Mouse (Mus musculus): Measurements from ENCODE around the gene Tmem115. TPM values are rescaled to one million over a fixed set of nuclear protein-coding genes. Genes with fewer than 3 reads are reported as not detected.

The Tmem115 gene
- total RNA-seq, 4 experiments from 2014 or later, result 21.2 to 25.6 (median 22.2) TPM

DNA sequence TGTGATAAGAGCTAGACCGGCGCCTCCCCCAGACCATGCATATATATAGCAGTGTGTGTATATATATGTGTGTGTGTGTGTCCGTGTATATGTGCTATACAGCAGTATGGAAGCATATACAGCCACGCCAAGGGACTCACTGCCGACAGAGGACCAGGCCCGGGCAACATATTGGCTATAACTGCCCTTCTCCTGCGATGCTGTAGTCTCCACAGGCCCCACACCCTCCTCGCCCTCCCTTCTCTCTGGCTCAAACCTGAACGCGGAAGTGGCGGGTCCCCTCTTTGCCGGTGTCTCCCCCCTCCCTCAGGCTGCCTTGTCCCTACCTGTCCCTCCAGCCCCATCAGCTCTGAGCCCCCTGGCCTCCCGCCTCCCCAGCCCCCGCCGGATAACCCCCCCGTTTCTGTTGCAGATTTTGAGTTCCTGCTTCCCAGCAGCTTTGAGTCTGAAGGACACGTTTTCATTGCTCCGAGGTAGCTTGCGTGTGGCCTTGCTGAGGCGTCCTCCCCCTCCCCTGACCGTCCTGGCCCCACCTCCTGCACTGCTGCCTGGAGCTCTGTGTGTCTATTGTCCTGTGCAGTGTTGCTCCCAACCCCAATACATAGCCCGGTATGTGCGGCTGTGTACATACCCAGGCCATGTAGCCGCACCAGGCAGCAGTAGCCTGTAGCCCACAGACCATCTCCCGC, 11.9 kb upstream of the Tmem115 start:
- no peak for DNase-seq (ENCODE audit: low spot score)

- no peak for DNase-seq (ENCODE audit: low spot score)
These were observed 11.4 kb upstream of the Tmem115 start for GRCm38 (mm10) chr9:107522400-107522711.

DNA sequence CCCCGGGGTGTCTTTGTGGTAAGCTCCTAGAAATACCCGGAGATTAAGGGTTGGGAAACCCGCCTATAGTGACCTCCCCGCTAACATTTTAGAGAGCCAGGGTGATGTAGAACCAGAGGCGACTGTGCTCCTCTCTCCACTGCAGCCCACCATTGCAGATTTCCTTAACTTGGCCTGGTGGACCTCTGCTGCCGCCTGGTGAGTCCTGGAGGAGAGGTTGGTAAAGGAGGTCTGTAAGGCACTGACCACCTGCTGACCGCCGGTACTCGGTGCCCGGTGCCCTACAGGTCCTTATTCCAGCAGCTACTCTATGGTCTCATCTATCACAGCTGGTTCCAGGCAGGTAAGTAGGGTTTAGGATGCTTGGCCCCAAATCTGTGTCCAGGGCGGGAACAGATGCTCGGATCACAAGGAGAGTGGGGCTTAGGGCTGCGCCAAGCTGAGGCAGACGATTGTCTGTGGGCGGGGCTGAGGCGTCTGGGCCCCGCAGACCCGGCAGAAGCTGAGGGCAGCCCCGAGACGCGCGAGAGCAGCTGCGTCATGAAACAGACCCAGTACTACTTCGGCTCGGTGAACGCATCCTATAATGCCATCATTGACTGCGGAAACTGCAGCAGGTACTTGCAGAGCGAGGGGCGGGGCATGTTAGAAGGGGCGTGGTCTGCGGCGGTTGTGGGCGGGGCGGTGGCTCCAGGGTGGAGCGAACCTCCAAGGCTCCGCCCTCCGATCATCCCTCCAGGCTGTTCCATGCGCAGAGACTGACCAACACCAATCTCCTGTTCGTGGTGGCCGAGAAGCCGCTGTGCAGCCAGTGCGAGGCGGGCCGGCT, 7.3 kb upstream of the Tmem115 start:
- no peak for DNase-seq (ENCODE audit: low spot score)

DNA sequence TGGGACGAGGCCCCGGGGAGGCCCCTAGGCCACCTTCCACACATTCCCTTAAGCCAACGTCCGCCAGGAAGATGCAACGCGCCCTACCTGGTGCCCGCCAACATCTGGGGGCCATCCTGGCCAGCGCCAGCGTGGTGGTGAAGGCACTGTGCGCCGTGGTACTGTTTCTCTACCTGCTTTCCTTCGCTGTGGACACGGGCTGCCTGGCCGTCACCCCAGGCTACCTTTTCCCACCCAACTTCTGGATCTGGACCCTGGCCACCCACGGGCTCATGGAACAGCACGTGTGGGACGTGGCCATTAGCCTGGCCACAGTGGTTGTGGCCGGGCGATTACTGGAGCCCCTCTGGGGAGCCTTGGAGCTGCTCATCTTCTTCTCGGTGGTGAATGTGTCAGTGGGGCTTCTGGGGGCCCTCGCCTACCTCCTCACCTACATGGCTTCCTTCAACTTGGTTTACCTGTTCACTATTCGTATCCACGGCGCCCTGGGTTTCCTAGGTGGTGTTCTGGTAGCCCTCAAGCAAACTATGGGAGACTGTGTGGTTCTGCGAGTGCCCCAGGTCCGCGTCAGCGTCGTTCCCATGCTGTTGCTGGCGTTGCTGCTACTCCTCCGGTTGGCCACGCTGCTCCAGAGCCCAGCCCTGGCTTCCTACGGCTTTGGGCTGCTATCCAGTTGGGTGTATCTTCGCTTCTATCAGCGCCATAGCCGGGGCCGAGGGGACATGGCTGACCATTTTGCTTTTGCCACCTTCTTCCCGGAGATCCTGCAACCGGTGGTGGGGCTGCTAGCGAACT, 860 bp downstream of the Tmem115 start:
- DNase-seq (ENCODE audit: low spot score), result no peak

DNA sequence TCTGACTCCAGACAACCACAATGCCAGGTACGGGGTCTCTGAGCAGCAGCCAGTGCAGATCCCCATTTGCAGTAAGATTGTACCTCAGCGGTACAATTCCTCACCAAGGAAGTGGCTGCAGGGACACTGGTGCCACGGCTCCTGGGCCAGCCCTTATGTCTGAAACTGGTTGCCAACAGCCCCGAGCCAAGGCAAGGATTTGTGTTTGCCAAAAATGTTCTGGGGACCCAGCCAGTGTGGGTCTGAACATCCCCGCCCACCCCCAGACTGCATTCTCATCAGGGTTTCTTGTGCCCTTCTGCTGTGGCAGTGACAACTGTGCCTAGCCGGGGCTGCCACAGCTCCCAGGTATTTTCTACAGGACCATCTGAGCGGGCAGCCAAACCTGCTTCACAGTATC, 4.5 kb downstream of the Tmem115 start:
- no peak for DNase-seq (ENCODE audit: low spot score)

DNA sequence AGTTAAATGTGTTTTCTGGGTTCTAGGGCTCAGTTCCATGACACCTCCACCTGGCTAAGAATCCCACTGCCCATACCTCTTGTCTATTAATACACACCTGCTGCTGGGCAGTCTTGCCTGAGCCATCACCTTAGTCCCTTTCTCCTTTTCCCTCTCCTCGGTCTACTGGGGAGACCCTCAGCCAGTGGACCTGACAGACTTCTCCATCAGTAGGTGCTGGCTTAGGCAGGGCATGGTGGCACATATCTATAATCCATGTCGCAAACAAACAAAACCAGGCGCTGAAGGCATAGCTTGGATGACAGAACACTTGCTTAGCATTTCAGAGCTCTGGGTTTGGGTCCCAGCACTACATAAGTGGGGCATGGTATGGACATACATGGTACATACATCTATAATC, 5.0 kb downstream of the Tmem115 start:
- no peak for DNase-seq (ENCODE audit: low spot score)

DNA sequence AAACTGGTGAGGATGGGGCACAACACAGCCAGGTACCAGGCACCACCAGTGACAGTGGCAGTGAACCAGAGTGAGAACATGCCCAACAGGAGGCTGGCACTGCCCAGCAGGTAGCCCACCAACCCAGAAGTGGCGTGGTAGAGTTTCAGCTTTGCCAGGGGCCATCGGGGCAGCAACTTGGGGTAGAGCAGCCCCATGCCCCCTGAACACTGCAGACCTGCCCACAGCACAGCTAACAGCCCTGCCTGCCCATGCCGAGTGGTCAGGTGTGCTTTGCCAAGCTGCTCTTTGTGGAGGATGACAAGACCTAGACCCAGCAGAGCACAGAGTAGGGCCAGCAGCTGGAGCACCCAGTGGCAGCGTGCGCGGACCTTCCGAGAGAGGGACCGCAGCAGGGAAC, 6.2 kb downstream of the Tmem115 start:
- DNase-seq (ENCODE audit: low spot score), result no peak

DNA sequence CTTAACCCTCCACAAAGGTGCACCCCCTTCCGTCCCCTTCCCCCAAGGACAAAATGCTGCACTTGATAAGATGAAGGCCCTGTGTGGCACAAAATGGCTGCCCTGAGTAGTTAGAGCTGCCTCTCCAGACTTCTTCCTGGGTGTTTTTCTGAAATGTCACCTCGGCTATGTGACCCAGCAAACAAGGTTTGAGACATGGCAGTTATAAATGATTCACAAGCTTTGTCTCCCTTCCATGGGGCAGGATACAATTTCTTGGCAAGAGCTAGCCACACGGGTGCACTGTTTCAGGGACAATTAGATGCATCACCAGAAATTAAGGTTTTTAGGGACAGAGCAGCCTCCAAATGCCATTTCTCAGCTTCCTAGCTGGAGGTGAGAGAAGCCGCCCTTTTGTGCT, 6.7 kb downstream of the Tmem115 start:
- DNase-seq (ENCODE audit: low spot score), result no peak

- no peak for DNase-seq (ENCODE audit: low spot score)
These were observed 7.3 kb downstream of the Tmem115 start for GRCm38 (mm10) chr9:107541005-107541404.

GRCm38 (mm10) chr9:107541474-107542351, 8.0 kb downstream of the Tmem115 start, which contains the start of the genes Cyb561d2 and Nprl2:
Gene Cyb561d2 (minus strand): TSS chr9:107542193.
Gene Nprl2 (plus strand): TSS chr9:107542226.
- DNase-seq (ENCODE audit: low spot score), result peak; percentile 94

DNA sequence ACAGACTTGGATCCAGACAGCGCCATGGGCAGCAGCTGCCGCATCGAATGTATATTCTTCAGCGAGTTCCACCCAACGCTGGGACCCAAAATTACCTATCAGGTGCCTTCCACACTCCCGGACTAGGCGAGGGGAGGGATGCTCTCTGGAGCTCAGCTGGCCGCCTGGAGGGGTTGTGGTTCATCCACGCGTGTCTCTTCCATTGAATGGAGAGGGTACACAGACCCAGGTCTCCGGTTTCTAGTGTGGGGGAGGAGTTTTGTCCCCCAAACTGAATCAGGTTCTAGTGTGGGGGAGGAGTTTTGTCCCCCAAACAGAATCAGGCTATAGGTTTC, 8.6 kb downstream of the Tmem115 start:
- no peak for DNase-seq (ENCODE audit: low spot score)

DNA sequence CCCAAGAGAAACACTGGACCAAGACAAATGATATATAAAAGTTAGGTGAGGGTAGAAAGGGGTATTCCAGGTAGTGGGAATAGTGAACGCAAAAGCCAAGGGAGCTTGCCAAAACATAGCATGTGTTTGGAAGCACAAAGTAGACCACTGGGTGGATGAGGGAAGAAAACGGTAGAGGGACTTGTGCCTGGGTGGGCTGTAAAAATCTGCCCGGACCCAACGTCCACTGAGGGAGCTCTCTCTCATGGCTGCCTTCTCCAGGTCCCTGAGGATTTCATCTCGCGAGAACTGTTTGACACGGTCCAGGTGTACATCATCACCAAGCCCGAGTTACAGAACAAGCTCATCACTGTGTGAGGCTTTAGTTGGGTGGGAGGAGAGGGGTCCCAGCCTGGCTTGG, 9.0 kb downstream of the Tmem115 start:
- no peak for DNase-seq (ENCODE audit: low spot score)

DNA sequence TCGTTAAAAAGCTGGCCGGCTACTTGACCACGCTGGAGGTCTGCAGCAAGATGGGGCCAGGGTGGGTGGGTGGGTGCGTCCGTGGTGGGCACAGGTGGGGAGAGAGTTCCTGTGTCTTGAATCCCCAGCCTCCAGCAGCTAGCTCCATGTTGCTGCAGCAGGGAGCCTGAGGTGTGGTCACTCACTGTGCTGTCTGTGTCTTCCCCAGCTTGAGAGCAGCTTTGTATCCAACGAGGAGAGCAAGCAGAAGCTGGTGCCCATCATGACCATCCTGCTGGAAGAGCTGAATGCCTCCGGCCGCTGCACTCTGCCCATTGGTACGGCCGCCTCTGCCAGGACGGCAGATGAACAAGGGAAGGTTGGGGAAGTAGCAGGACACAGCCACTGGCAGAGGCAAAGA, 9.6 kb downstream of the Tmem115 start:
- no peak for DNase-seq (ENCODE audit: low spot score)

- no peak for DNase-seq (ENCODE audit: low spot score)
These were observed 10.5 kb downstream of the Tmem115 start for GRCm38 (mm10) chr9:107544196-107544700.

GRCm38 (mm10) chr9:107544729-107545128, 11.0 kb downstream of the Tmem115 start:
- no peak for DNase-seq (ENCODE audit: low spot score)

DNA sequence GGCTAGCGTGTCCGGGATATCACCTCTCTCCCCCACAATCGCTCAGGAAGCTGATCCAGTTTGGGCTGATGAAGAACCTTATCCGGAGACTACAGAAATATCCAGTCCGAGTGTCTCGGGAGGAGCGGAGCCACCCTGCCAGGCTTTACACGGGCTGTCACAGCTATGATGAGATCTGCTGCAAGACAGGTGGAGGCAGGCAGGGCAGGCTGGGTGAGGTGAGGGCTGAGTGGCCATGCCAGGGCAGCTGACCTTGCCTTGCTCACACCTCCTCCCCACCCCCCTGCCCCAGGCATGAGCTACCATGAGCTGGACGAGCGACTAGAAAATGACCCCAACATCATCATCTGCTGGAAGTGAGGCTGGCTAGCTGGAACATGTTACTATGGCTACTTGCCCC, 11.5 kb downstream of the Tmem115 start:
- no peak for DNase-seq (ENCODE audit: low spot score)

- peak; percentile 74 for DNase-seq (ENCODE audit: low spot score)
These were observed 11.9 kb downstream of the Tmem115 start for GRCm38 (mm10) chr9:107545602-107546001.

GRCm38 (mm10) chr9:107547026-107547425, 13.3 kb downstream of the Tmem115 start, which contains the start of gene Zmynd10:
Gene Zmynd10 (plus strand): TSS chr9:107547298.
- DNase-seq (ENCODE audit: low spot score), result peak; percentile 86

DNA sequence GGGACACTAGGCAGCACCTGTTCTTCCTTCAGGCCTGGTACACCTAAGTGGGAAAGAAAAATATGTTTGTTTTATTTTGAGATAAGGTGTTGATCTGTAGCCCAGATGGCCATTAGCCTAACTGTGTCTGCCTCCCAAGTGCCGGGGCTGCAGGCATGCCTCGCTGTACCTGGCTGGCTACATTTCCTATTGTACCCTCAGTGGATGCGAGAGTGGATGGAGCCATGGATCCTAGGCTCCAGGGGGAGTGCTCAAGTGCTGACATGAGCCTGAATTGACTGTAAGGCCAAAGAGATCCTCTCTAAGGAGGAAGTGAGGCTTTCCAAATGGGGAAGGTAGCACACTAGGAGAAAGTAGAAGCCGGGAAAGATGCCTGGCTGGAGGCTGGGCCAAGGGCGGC, 14.2 kb downstream of the Tmem115 start:
- DNase-seq (ENCODE audit: low spot score), result no peak

DNA sequence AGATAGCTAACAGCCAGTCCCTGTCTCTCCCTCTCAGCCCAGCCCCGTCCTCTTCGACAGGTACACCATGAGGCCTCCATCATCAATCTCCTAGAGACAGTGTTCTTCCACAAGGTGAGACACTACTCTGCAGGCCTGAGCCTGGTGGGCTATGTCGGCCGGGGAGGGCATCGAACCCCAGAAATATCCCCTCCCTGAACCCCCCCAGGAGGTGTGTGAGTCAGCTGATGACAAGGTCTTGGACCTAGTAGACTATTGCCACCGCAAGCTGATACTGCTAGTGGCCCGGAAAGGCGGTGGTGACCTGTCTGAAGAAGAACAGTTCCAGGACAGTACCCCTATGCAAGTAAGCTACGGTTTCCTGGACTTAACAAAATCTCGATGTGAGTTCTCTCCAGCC, 15.1 kb downstream of the Tmem115 start:
- DNase-seq (ENCODE audit: low spot score), result no peak
